Mouse (Mus musculus) T-helper 17 cell (primary cell): ENCODE results near the gene Fam205c.

Experiments
- in situ Hi-C, 2 experiments: fragments of 300-600 bp; cut with MboI, MseI; formaldehyde crosslinking; loops; 1 replicate in 1 of 2; 2 replicates in 1 of 2; pipeline ENCODE4 v1.15.1; 2025; ENCODE audit warnings: high pct_unique_total_duplicates in 2 of 2

Fam205c gene

GRCm38 (mm10) chr4:42879829-42880676, 6.0 kb upstream of the Fam205c start:
- in situ Hi-C loops, result loop anchor here (10.0 to 25.0 kb wide), 2 partner anchors 215 to 718 kb away; partner anchors contain the start of genes Gm13305 (in 1 of the 2) and Gm13306 (in 1 of the 2)

GRCm38 (mm10) chr4:42877657-42878056, 3.6 kb upstream of the Fam205c start:
- in situ Hi-C loops, result loop anchor here (10.0 to 25.0 kb wide), 2 partner anchors 217 to 715 kb away; partner anchors contain the start of genes Gm13305 (in 1 of the 2) and Gm13306 (in 1 of the 2)

GRCm38 (mm10) chr4:42876586-42877291, 2.7 kb upstream of the Fam205c start:
- in situ Hi-C loops, result loop anchor here (10.0 to 25.0 kb wide), 2 partner anchors 218 to 714 kb away; partner anchors contain the start of genes Gm13305 (in 1 of the 2) and Gm13306 (in 1 of the 2)

- in situ Hi-C loops, result loop anchor here (5.0 to 25.0 kb wide), 4 partner anchors 89 to 222 kb away; partner anchors contain the start of genes Ccl19 (in 1 of the 2) and Ccl21a (in 1 of the 2)
These were observed 1.1 kb downstream of the Fam205c start for GRCm38 (mm10) chr4:42872746-42873435.

- in situ Hi-C loops, result loop anchor here (5.0 to 25.0 kb wide), 4 partner anchors 90 to 223 kb away; partner anchors contain the start of genes Ccl19 (in 1 of the 2) and Ccl21a (in 1 of the 2)
These were observed 1.9 kb downstream of the Fam205c start for GRCm38 (mm10) chr4:42872151-42872550.

- in situ Hi-C loops, result loop anchor here (5.0 to 25.0 kb wide), 4 partner anchors 92 to 224 kb away; partner anchors contain the start of genes Ccl19 (in 1 of the 2) and Ccl21a (in 1 of the 2)
These were observed 3.3 kb downstream of the Fam205c start for GRCm38 (mm10) chr4:42870748-42871147.

GRCm38 (mm10) chr4:42868193-42868592, 5.8 kb downstream of the Fam205c start:
- in situ Hi-C loops, result loop anchor here (10.0 to 25.0 kb wide), 4 partner anchors 106 to 913 kb away; partner anchors contain the start of genes Ccl19 (in 1 of the 2) and Ccl21a (in 1 of the 2)

- in situ Hi-C loops, result loop anchor here (10.0 to 25.0 kb wide), 4 partner anchors 105 to 913 kb away; partner anchors contain the start of genes Ccl19 (in 1 of the 2) and Ccl21a (in 1 of the 2)
These were observed 6.6 kb downstream of the Fam205c start for GRCm38 (mm10) chr4:42867390-42867789.

GRCm38 (mm10) chr4:42863487-42863886, 10.5 kb downstream of the Fam205c start:
- in situ Hi-C loops, result loop anchor here (5.0 to 25.0 kb wide), 8 partner anchors 101 to 911 kb away; partner anchors contain the start of genes Ccl19 (in 1 of the 2) and Ccl21a (in 1 of the 2)

- in situ Hi-C loops, result loop anchor here (5.0 to 25.0 kb wide), 8 partner anchors 98 to 908 kb away; partner anchors contain the start of genes Ccl19 (in 1 of the 2) and Ccl21a (in 1 of the 2)
These were observed 13.6 kb downstream of the Fam205c start for GRCm38 (mm10) chr4:42860483-42860882.

- in situ Hi-C loops, result loop anchor here (5.0 to 25.0 kb wide), 2 partner anchors 94 to 549 kb away; partner anchors contain the start of genes Ccl19 (in 1 of the 2) and Ccl21a (in 1 of the 2)
These were observed 17.4 kb downstream of the Fam205c start, which contains the start of gene Gm12394 for GRCm38 (mm10) chr4:42856671-42857070. Gene Gm12394, minus strand, starts transcription at chr4:42856771.

- in situ Hi-C loops, result loop anchor here in 1 of 2 experiments (25.0 kb wide), 1 partner anchor 91 kb away; the partner anchor contains the start of genes Ccl19 and Ccl21a
These were observed 20.2 kb downstream of the Fam205c start, which contains the start of gene Fam205a1 for GRCm38 (mm10) chr4:42853788-42854187. Gene Fam205a1, minus strand, starts transcription at chr4:42853888.
